10 mouse cellular contexts compared by ENCODE assay signal in genomic region chr7:45475291-45475969, GRCm38 (mm10). TPM values are rescaled to one million over a fixed set of nuclear protein-coding genes. Genes with fewer than 3 reads are reported as not detected.
A peak's percentile ranks its signal among the peaks of the same experiment; 100 is the strongest.
DNase-seq lines count a peak whose midpoint lies in the region; ATAC-seq and TF ChIP-seq lines count a peak whose summit lies in the region.
"Had no signal": no experiment of that assay in that cellular context is flagged by ENCODE, and none has a peak within 500 bp of the region (broad histone marks: within the 10 kb centered on the region; RNA-seq: fewer than 3 reads in every experiment).

No protein-coding gene starts in this region.

- H3K4me3 ChIP-seq in E14TG2a.4 (replicated peaks; ENCODE audit: low read length): peak overlapping the region; percentile 75
- H3K4me3 ChIP-seq in heart, postnatal 0 days (ENCODE audit: low read depth, low read length): peak overlapping the region; percentile 19; the same call in 1 of the 2 replicates
- peak overlapping the region; percentile 59 for H3K4me3 ChIP-seq in small intestine, adult 2 months (ENCODE audit: low read depth, low read length)

- no peak for TF ChIP-seq EP300 in heart, postnatal 0 days (IDR thresholded peaks at IDR 0.05; ENCODE audit: low read depth)

- ATAC-seq in heart, postnatal 0 days (ENCODE audit: insufficient read depth, low read depth): peak; percentile 40; the same call in 1 of the 2 replicates
- ATAC-seq: Patski had no signal

- TF ChIP-seq CTCF in E14TG2a.4 (conservative IDR thresholded peaks at IDR 0.05; ENCODE audit: low read length): no peak
- TF ChIP-seq CTCF in heart, postnatal 0 days (IDR thresholded peaks at IDR 0.05; ENCODE audit: low read depth): no peak
- no peak for TF ChIP-seq CTCF in small intestine, adult 2 months (IDR thresholded peaks at IDR 0.05; ENCODE audit: extremely low read depth, insufficient read length, insufficient replicate concordance, low read depth, low read length)

- H3K36me3 ChIP-seq in E14TG2a.4 (ENCODE audit: insufficient read depth, low read length): peaks cover 32% of the 10 kb centered on the region
- no peaks in the 10 kb centered on the region for H3K36me3 ChIP-seq in heart, postnatal 0 days (replicated peaks; ENCODE audit: control insufficient read depth, insufficient read depth, low read length)
- H3K36me3 ChIP-seq in small intestine, adult 2 months (ENCODE audit: control insufficient read depth, insufficient read depth, low read length): no peaks in the 10 kb centered on the region

- no peak for TF ChIP-seq POLR2A in small intestine, adult 2 months (IDR thresholded peaks at IDR 0.05; ENCODE audit: low read depth, low read length)

- peaks cover 51% of the 10 kb centered on the region for H3K4me1 ChIP-seq in E14TG2a.4 (replicated peaks; ENCODE audit: low read depth, low read length)
- H3K4me1 ChIP-seq in heart, postnatal 0 days (ENCODE audit: control insufficient read depth, insufficient read depth): no peaks in the 10 kb centered on the region
- H3K4me1 ChIP-seq in small intestine, adult 2 months (ENCODE audit: control insufficient read depth, insufficient read depth, insufficient read length, low read length): peaks cover 4% of the 10 kb centered on the region

- WGBS in heart, postnatal 0 days: 61% methylated on average over 16 of the region's 16 CpGs
- 30% methylated on average over 16 of the region's 16 CpGs for WGBS in small intestine, adult 2 months

- H3K27me3 ChIP-seq in E14TG2a.4 (ENCODE audit: insufficient read depth, low read length): no peaks in the 10 kb centered on the region
- no peaks in the 10 kb centered on the region for H3K27me3 ChIP-seq in heart, postnatal 0 days (ENCODE audit: control insufficient read depth, insufficient read depth, low read length)
- no peaks in the 10 kb centered on the region for H3K27me3 ChIP-seq in small intestine, adult 2 months (ENCODE audit: control insufficient read depth, insufficient read depth, low read length)
- H3K27me3 ChIP-seq: Patski had no signal

- H3K4me2 ChIP-seq in heart, postnatal 0 days (ENCODE audit: low read depth, low read length): peak overlapping the region; percentile 52

- H3K27ac ChIP-seq in heart, postnatal 0 days (ENCODE audit: low read depth): no peak overlapping the region
- no peak overlapping the region for H3K27ac ChIP-seq in small intestine, adult 2 months (ENCODE audit: insufficient read depth, low read depth, low read length)

- 0 out of 2 replicates have a peak overlapping the region, but pooled peaks have one; percentile 38 for H3K9ac ChIP-seq in heart, postnatal 0 days (replicated peaks; ENCODE audit: low read depth, low read length)

- no peaks in the 10 kb centered on the region for H3K9me3 ChIP-seq in E14TG2a.4 (ENCODE audit: low read length)
- H3K9me3 ChIP-seq in heart, postnatal 0 days (replicated peaks; ENCODE audit: control insufficient read depth, low read length): no peaks in the 10 kb centered on the region

- peak; percentile 80 for DNase-seq in cerebellum, adult 9-10 months
- DNase-seq in cerebellum, adult 11-12 months: no peak
- DNase-seq in heart, postnatal 0 days (ENCODE audit: low spot score): peak; percentile 51
- peak; percentile 63 for DNase-seq in liver
- no peak for DNase-seq in layer of hippocampus, adult 9-10 months (ENCODE audit: low spot score)
- DNase-seq in urinary bladder, postnatal 25 days (ENCODE audit: low spot score): no peak

RNA-seq across cellular contexts. Expression of gene Tulp2, which starts 6.2 kb away (rescaled TPM):
- total RNA-seq in heart, postnatal 0 days (2014; rRNA removed; ENCODE audit: low replicate concordance): not detected in 2 replicates
- polyA plus RNA-seq in heart, postnatal 0 days (2015; fragmentation: Nextera tagmentation; extraction: Ambion mirVana): 0.15 and 0.20 TPM in 2 replicates
- 0.09 TPM in 1 of 2 replicates, not detected in the other for polyA plus RNA-seq in small intestine, adult 2 months (2012; rRNA removed)

RNA-seq across cellular contexts. Expression of gene Bax, which starts 8.7 kb away (rescaled TPM):
- 48.1 and 88.1 TPM in 2 replicates for total RNA-seq in heart, postnatal 0 days (2014; rRNA removed; ENCODE audit: low replicate concordance)
- polyA plus RNA-seq in heart, postnatal 0 days (2015; fragmentation: Nextera tagmentation; extraction: Ambion mirVana): 99.2 and 101 TPM in 2 replicates
- 57.1 and 105 TPM in 2 replicates for polyA plus RNA-seq in small intestine, adult 2 months (2012; rRNA removed)

RNA-seq across cellular contexts. Expression of gene Gm45808, which starts 11.2 kb away (rescaled TPM):
- 14.2 TPM in 1 of 2 replicates, not detected in the other for total RNA-seq in heart, postnatal 0 days (2014; rRNA removed; ENCODE audit: low replicate concordance)
- polyA plus RNA-seq in heart, postnatal 0 days (2015; fragmentation: Nextera tagmentation; extraction: Ambion mirVana): 0.18 TPM in 1 of 2 replicates, not detected in the other
- 0.23 TPM in 1 of 2 replicates, not detected in the other for polyA plus RNA-seq in small intestine, adult 2 months (2012; rRNA removed)
- polyA plus RNA-seq: large intestine, adult 2 months; Patski had no signal

RNA-seq across cellular contexts. Expression of gene Dhdh, which starts 13.2 kb away (rescaled TPM):
- total RNA-seq in heart, postnatal 0 days (2014; rRNA removed; ENCODE audit: low replicate concordance): 3.4 and 5.6 TPM in 2 replicates
- polyA plus RNA-seq in heart, postnatal 0 days (2015; fragmentation: Nextera tagmentation; extraction: Ambion mirVana): 5.1 and 5.3 TPM in 2 replicates
- polyA plus RNA-seq in small intestine, adult 2 months (2012; rRNA removed): 0.34 and 0.41 TPM in 2 replicates

RNA-seq across cellular contexts. Expression of gene Ftl1, which starts 15.7 kb away (rescaled TPM):
- 1,107 and 1,211 TPM in 2 replicates for total RNA-seq in heart, postnatal 0 days (2014; rRNA removed; ENCODE audit: low replicate concordance)
- polyA plus RNA-seq in heart, postnatal 0 days (2015; fragmentation: Nextera tagmentation; extraction: Ambion mirVana): 2,163 and 2,221 TPM in 2 replicates
- 1,857 and 2,336 TPM in 2 replicates for polyA plus RNA-seq in small intestine, adult 2 months (2012; rRNA removed)

Comparison
In these comparisons a context has a peak if more than half of its experiments do, and no peak if none do; other contexts are left out.
1. DNase-seq: peak in cerebellum, adult 9-10 months (single experiment), heart, postnatal 0 days (single experiment) and liver (single experiment); none in cerebellum, adult 11-12 months (single experiment), layer of hippocampus, adult 9-10 months (single experiment) and urinary bladder, postnatal 25 days (single experiment).
2. H3K4me3 ChIP-seq: peak in every context shown above with its lines; median percentile 75 in E14TG2a.4; 59 in small intestine, adult 2 months; 19 in heart, postnatal 0 days.